ENCODE assay signal across 8 mouse cellular contexts in the genomic region with DNA sequence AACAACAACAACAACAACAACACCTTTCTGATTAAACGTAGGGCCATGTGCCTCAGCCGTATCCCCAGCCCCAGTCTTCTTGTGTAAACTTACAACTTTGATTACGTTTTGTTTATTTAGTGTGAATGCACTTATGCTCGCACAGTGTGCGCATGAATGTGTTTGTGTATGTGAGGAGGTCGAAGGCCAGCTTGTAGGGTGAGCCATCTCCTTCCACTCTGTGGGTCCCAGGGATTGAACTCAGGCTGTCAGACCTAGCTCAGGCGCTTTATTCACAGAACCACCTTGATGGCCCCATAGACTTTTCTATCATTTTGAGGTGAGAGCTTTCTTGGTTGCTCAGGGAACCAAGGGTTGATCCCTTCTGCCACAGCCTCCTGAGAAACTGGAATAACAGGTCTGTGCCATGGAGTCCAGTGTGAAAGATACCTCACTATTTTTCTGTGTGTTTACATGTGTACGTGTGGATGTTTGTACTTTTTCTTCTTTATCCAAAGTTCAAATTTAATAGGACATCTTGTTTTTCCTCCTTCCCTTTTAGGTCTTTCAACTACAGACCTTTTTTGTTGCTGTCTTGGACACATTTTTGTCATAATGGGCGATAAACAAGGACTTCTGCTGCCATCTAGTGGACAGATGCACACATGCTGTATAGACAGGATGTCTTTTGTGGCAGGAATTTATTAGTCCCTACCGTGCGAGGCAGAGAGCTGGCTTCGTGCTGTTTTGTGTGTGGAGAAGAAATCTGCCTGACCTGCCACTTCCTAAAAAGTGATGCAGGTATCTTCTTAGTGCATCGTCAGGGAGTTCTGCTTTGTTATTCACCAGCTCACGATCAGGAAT. TPM values are rescaled to one million over a fixed set of nuclear protein-coding genes. Genes with fewer than 3 reads are reported as not detected.
DNase-seq lines count a peak whose midpoint lies in the region; ATAC-seq and TF ChIP-seq lines count a peak whose summit lies in the region.

No protein-coding gene starts in this region.

- no peak for TF ChIP-seq POLR2A in spleen, adult 2 months (IDR thresholded peaks at IDR 0.05; ENCODE audit: low read depth, low read length)

- TF ChIP-seq CTCF in spleen, adult 2 months (IDR thresholded peaks at IDR 0.05; ENCODE audit: extremely low read depth, insufficient read depth, insufficient read length, insufficient replicate concordance) = peak; percentile 70; the same call in 1 of the 2 replicates

- no peaks in the 10 kb centered on the region for H3K4me1 ChIP-seq in intestine, embryonic 14.5 days (replicated peaks; ENCODE audit: control insufficient read depth, insufficient read depth, low read length)
- no peaks in the 10 kb centered on the region for H3K4me1 ChIP-seq in midbrain, embryonic 13.5 days (replicated peaks)
- H3K4me1 ChIP-seq in spleen, adult 2 months (ENCODE audit: control insufficient read depth, insufficient read depth, insufficient read length) = no peaks in the 10 kb centered on the region

- intact Hi-C loops in left cerebral cortex, postnatal 25 days (cut with DNase I) = loop anchor here (1.0 to 2.0 kb wide), 3 partner anchors 44 to 138 kb away; a partner anchor contains a TSS

- no peak overlapping the region for H3K4me3 ChIP-seq in intestine, embryonic 14.5 days (ENCODE audit: low read depth, low read length)
- H3K4me3 ChIP-seq in midbrain, embryonic 13.5 days (replicated peaks) = no peak overlapping the region
- no peak overlapping the region for H3K4me3 ChIP-seq in spleen, adult 2 months (ENCODE audit: extremely low read depth, insufficient read depth, insufficient read length)

- peak; percentile 71 for ATAC-seq in intestine, embryonic 14.5 days (replicated peaks; ENCODE audit: low FRiP score, low TSS enrichment, low read depth)
- peak; percentile 81 for ATAC-seq in midbrain, embryonic 13.5 days

- no peak overlapping the region for H3K27ac ChIP-seq in intestine, embryonic 14.5 days (ENCODE audit: low read depth)
- H3K27ac ChIP-seq in midbrain, embryonic 13.5 days = no peak overlapping the region
- no peak overlapping the region for H3K27ac ChIP-seq in spleen, adult 2 months (ENCODE audit: insufficient read depth, low read length)

- no peaks in the 10 kb centered on the region for H3K27me3 ChIP-seq in intestine, embryonic 14.5 days (replicated peaks; ENCODE audit: control insufficient read depth, insufficient read depth, low read length)
- no peaks in the 10 kb centered on the region for H3K27me3 ChIP-seq in midbrain, embryonic 13.5 days
- no peaks in the 10 kb centered on the region for H3K27me3 ChIP-seq in spleen, adult 2 months (ENCODE audit: control insufficient read depth, insufficient read depth, low read length)

- WGBS in intestine, embryonic 14.5 days = 18% methylated on average over 14 of the region's 14 CpGs
- WGBS in midbrain, embryonic 13.5 days = 41% methylated on average over 14 of the region's 14 CpGs
- WGBS in spleen, adult 2 months = 47% methylated on average over 14 of the region's 14 CpGs

- H3K36me3 ChIP-seq in intestine, embryonic 14.5 days (ENCODE audit: control insufficient read depth, insufficient read depth, low read length) = no peaks in the 10 kb centered on the region
- H3K36me3 ChIP-seq in midbrain, embryonic 13.5 days = no peaks in the 10 kb centered on the region
- no peaks in the 10 kb centered on the region for H3K36me3 ChIP-seq in spleen, adult 2 months (ENCODE audit: control insufficient read depth, insufficient read depth, low read length)

- DNase-seq in left cerebral cortex, adult 11 months (ENCODE audit: low spot score) = peak; percentile 70
- DNase-seq in left cerebral cortex, adult 8-10 months (ENCODE audit: low spot score in 2 of 2) = no peak
- DNase-seq in cerebellum, postnatal 14 days = peak; percentile 88 to 91
- DNase-seq in frontal cortex, postnatal 36 days (ENCODE audit: low spot score in 2 of 2) = peak; percentile 47 to 84
- DNase-seq in intestine, embryonic 14.5 days (ENCODE audit: low spot score) = peak; percentile 85
- DNase-seq in left cerebral cortex, postnatal 25 days (ENCODE audit: low spot score in 2 of 2) = peak; percentile 80 to 84
- DNase-seq in spleen, adult 2 months (ENCODE audit: low read depth in 1 of 2, low spot score in 2 of 2) = peak; percentile 66 to 73

- peak overlapping the region; percentile 22; the same call in 1 of the 2 replicates for H3K4me2 ChIP-seq in intestine, embryonic 14.5 days (ENCODE audit: low read length)
- H3K4me2 ChIP-seq in midbrain, embryonic 13.5 days (replicated peaks) = peak overlapping the region; percentile 33

- no peaks in the 10 kb centered on the region for H3K9me3 ChIP-seq in intestine, embryonic 14.5 days (ENCODE audit: control insufficient read depth, low read length)
- H3K9me3 ChIP-seq in midbrain, embryonic 13.5 days = no peaks in the 10 kb centered on the region

- no peak overlapping the region for H3K9ac ChIP-seq in intestine, embryonic 14.5 days (ENCODE audit: low read length)
- H3K9ac ChIP-seq in midbrain, embryonic 13.5 days (replicated peaks) = peak overlapping the region; percentile 53; the same call in 1 of the 2 replicates

RNA-seq across cellular contexts. Expression of a gene that starts 18.4 kb away (rescaled TPM):
- 100 to 1,000 TPM; 101 to 123 (median 111) TPM for total RNA-seq in left cerebral cortex, adult 8-10 months (2022)
- 66.2 and 70.4 TPM in 2 replicates for polyA plus RNA-seq in intestine, embryonic 14.5 days (2014; fragmentation: Nextera tagmentation; extraction: Ambion mirVana)
- 10 to 100 TPM; 96.3 to 96.9 TPM for total RNA-seq in left cerebral cortex, postnatal 25 days (2021)
- polyA plus RNA-seq in midbrain, embryonic 13.5 days (2015; fragmentation: Nextera tagmentation; extraction: Ambion mirVana) = 89.4 and 92.5 TPM in 2 replicates
- polyA plus RNA-seq in spleen, adult 2 months (2012; rRNA removed) = 22.3 and 25.1 TPM in 2 replicates

RNA-seq across cellular contexts. Expression of a gene that starts 26.0 kb away (rescaled TPM):
- not detected for total RNA-seq in left cerebral cortex, adult 8-10 months (2022)
- polyA plus RNA-seq in intestine, embryonic 14.5 days (2014; fragmentation: Nextera tagmentation; extraction: Ambion mirVana) = 0.95 and 1.1 TPM in 2 replicates
- not detected for total RNA-seq in left cerebral cortex, postnatal 25 days (2021)
- not detected in 2 replicates for polyA plus RNA-seq in midbrain, embryonic 13.5 days (2015; fragmentation: Nextera tagmentation; extraction: Ambion mirVana)
- polyA plus RNA-seq in spleen, adult 2 months (2012; rRNA removed) = 1.0 and 1.4 TPM in 2 replicates

RNA-seq across cellular contexts. Expression of a gene that starts 32.3 kb away (rescaled TPM):
- not detected for total RNA-seq in left cerebral cortex, adult 8-10 months (2022)
- polyA plus RNA-seq in intestine, embryonic 14.5 days (2014; fragmentation: Nextera tagmentation; extraction: Ambion mirVana) = not detected in 2 replicates
- not detected for total RNA-seq in left cerebral cortex, postnatal 25 days (2021)
- polyA plus RNA-seq in midbrain, embryonic 13.5 days (2015; fragmentation: Nextera tagmentation; extraction: Ambion mirVana) = not detected in 2 replicates
- polyA plus RNA-seq in spleen, adult 2 months (2012; rRNA removed) = not detected in 2 replicates

RNA-seq across cellular contexts. Expression of a gene that starts 33.7 kb away (rescaled TPM):
- total RNA-seq in left cerebral cortex, adult 8-10 months (2022) = 10 to 100 TPM; 12.7 to 15.8 (median 13.0) TPM
- 10.4 and 11.2 TPM in 2 replicates for polyA plus RNA-seq in intestine, embryonic 14.5 days (2014; fragmentation: Nextera tagmentation; extraction: Ambion mirVana)
- total RNA-seq in left cerebral cortex, postnatal 25 days (2021) = 10 to 100 TPM; 10.1 to 10.7 TPM
- 10.1 and 11.1 TPM in 2 replicates for polyA plus RNA-seq in midbrain, embryonic 13.5 days (2015; fragmentation: Nextera tagmentation; extraction: Ambion mirVana)
- 30.3 and 31.6 TPM in 2 replicates for polyA plus RNA-seq in spleen, adult 2 months (2012; rRNA removed)

RNA-seq across cellular contexts. Expression of a gene that starts 34.3 kb away (rescaled TPM):
- under 1 TPM; 0.09 to 0.52 (median 0.23) TPM for total RNA-seq in left cerebral cortex, adult 8-10 months (2022)
- polyA plus RNA-seq in intestine, embryonic 14.5 days (2014; fragmentation: Nextera tagmentation; extraction: Ambion mirVana) = 0.18 and 0.23 TPM in 2 replicates
- under 1 TPM; 0.14 to 0.25 TPM for total RNA-seq in left cerebral cortex, postnatal 25 days (2021)
- polyA plus RNA-seq in midbrain, embryonic 13.5 days (2015; fragmentation: Nextera tagmentation; extraction: Ambion mirVana) = 0.23 and 0.26 TPM in 2 replicates
- polyA plus RNA-seq in spleen, adult 2 months (2012; rRNA removed) = 0.07 and 0.13 TPM in 2 replicates

Comparison
In these comparisons a context has a peak if more than half of its experiments do, and no peak if none do; other contexts are left out.
1. DNase-seq: peak in left cerebral cortex, adult 11 months (single experiment), cerebellum, postnatal 14 days (2 of 2), frontal cortex, postnatal 36 days (2 of 2), intestine, embryonic 14.5 days (single experiment), left cerebral cortex, postnatal 25 days (2 of 2) and spleen, adult 2 months (2 of 2); none in left cerebral cortex, adult 8-10 months (0 of 2).